Comparison of ENCODE assay signal across 19 mouse cellular contexts in the genomic region with DNA sequence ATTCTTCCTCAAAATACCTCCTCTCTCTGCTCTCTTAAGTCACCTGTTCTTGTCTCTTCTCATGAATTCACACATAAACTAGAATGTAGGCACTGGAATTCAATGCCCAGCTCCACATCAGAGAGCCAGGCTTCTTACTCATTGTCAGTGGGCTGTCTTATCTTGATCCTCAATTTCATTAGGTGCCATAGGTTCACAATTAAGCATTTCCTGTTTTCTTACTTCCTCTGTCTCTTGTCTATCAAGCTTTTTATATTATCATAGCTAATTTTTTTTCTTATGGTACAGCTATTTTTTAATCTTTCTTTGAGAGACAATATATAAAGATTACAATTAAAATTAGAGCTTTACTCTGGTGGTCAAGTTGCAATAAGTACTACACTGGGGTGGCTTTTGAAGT.
"Had no signal": no experiment of that assay in that cellular context is flagged by ENCODE, and none has a peak within 500 bp of the region (broad histone marks: within the 10 kb centered on the region; RNA-seq: fewer than 3 reads in every experiment).

No protein-coding gene starts in this region.

- H3K27ac ChIP-seq: midbrain, embryonic 10.5 days; midbrain, embryonic 12.5 days; neural tube, embryonic 13.5 days; neural tube, embryonic 15.5 days had no signal

- DNase-seq: lung, adult 18-20 months; lung, embryonic 14.5 days; lung, postnatal 10 days; lung, postnatal 4 days; midbrain, embryonic 14.5 days; retina, postnatal 1 day; right cerebral cortex, adult 18-20 months; right cerebral cortex, postnatal 25 days; right cerebral cortex, postnatal 4 days; spleen, adult 18-20 months; thymus, adult 18-20 months; thymus, postnatal 14 days; thymus, postnatal 36 days had no signal

- H3K9me3 ChIP-seq: midbrain, embryonic 10.5 days; midbrain, embryonic 12.5 days; neural tube, embryonic 13.5 days; neural tube, embryonic 15.5 days had no signal

- H3K27me3 ChIP-seq: midbrain, embryonic 12.5 days; neural tube, embryonic 13.5 days; neural tube, embryonic 15.5 days had no signal

- ATAC-seq: midbrain, embryonic 16.5 days had no signal

- H3K4me3 ChIP-seq: midbrain, embryonic 10.5 days; midbrain, embryonic 12.5 days; myocyte; neural tube, embryonic 13.5 days; neural tube, embryonic 15.5 days had no signal
